Mouse (Mus musculus) C2C12 (cell line): ENCODE data around the gene Mbd5. TPM values are rescaled to one million over a fixed set of nuclear protein-coding genes. Genes with fewer than 3 reads are reported as not detected.

ENCODE experiments used
- H3K27me3 ChIP-seq: one replicate; pipeline ENCODE4 v1.6.1; 2011; ENCODE audit not compliant: control insufficient read depth, insufficient read depth, insufficient read length
- H3K36me3 ChIP-seq: one replicate; pipeline ENCODE4 v1.6.1; 2011; ENCODE audit not compliant: control insufficient read depth, insufficient read depth
- H3K4me3 ChIP-seq: one replicate; pipeline ENCODE4 v1.5.1; 2011; ENCODE audit warnings: mild to moderate bottlenecking, control low read depth; ENCODE audit not compliant: poor library complexity, insufficient read depth, severe bottlenecking
- H3K79me2 ChIP-seq: one replicate; pipeline ENCODE4 v1.6.1; 2011; ENCODE audit not compliant: control insufficient read depth, insufficient read depth
- H3K79me3 ChIP-seq: one replicate; pipeline ENCODE4 v1.6.1; 2011; ENCODE audit warnings: low read depth, control low read depth
- H3ac ChIP-seq: one replicate; pipeline ENCODE3; 2011; ENCODE audit warnings: low read depth; ENCODE audit not compliant: control insufficient read depth, insufficient read length
- CEBPB ChIP-seq: IDR thresholded peaks from one replicate; pipeline ENCODE4 v1.6.1; 2011; ENCODE audit warnings: low read depth, mild to moderate bottlenecking, control low read depth, moderate library complexity
- CTCF ChIP-seq: IDR thresholded peaks from one replicate; pipeline ENCODE4 v1.5.1; 2011; ENCODE audit not compliant: control insufficient read depth, insufficient read depth, insufficient read length
- FOSL1 ChIP-seq: IDR thresholded peaks from one replicate; pipeline ENCODE4 v1.8.0; 2011; ENCODE audit warnings: mild to moderate bottlenecking, low read length; ENCODE audit not compliant: poor library complexity, insufficient read depth, severe bottlenecking
- MAX ChIP-seq: IDR thresholded peaks from one replicate; pipeline ENCODE4 v1.6.1; 2011; ENCODE audit warnings: mild to moderate bottlenecking, control low read depth
- MYOD1 ChIP-seq: IDR thresholded peaks from one replicate; pipeline ENCODE4 v1.6.1; 2011; ENCODE audit warnings: low read depth; ENCODE audit not compliant: control insufficient read depth, insufficient read length
- MYOG ChIP-seq: IDR thresholded peaks from one replicate; pipeline ENCODE4 v1.6.1; 2011; ENCODE audit not compliant: control insufficient read depth, insufficient read length; ENCODE audit errors: extremely low read depth
- USF1 ChIP-seq: IDR thresholded peaks from one replicate; pipeline ENCODE4 v1.6.1; 2011; ENCODE audit warnings: low read depth, mild to moderate bottlenecking, control low read depth, moderate library complexity
- polyA plus RNA-seq: library from polyadenylated mRNA; unstranded; fragments of >200 nt; fragmentation: generic; extraction: Trizol; gene quantifications from one replicate; pipeline ENCODE4 v1.2.1, GENCODE M21; 2012; ENCODE audit warnings: missing spikeins

Mbd5 gene
- polyA plus RNA-seq, 1 experiment: 3.8 TPM

GRCm38 (mm10) chr2:49040481-49040880, 91.2 kb downstream of the Mbd5 start:
- Histone ChIP-seq H3K4me3 (no peak overlapping the region), H3ac (no peak overlapping the region), H3K79me3 (no peaks in the 10 kb centered on the region), H3K79me2 (no peaks in the 10 kb centered on the region), H3K36me3 (no peaks in the 10 kb centered on the region), H3K27me3 (no peaks in the 10 kb centered on the region)
- TF ChIP-seq MYOG: no peak
- TF ChIP-seq CEBPB: no peak
- no peak for TF ChIP-seq USF1
- TF ChIP-seq MAX: no peak
- no peak for TF ChIP-seq MYOD1
- no peak for TF ChIP-seq CTCF
- TF ChIP-seq FOSL1: no peak

- Histone ChIP-seq H3K36me3 (no peaks in the 10 kb centered on the region), H3K79me2 (no peaks in the 10 kb centered on the region), H3K79me3 (peaks cover 3% of the 10 kb centered on the region), H3K4me3 (no peak overlapping the region), H3ac (no peak overlapping the region), H3K27me3 (no peaks in the 10 kb centered on the region)
- no peak for TF ChIP-seq MYOG
- no peak for TF ChIP-seq USF1
- TF ChIP-seq CTCF: no peak
- TF ChIP-seq FOSL1: no peak
- TF ChIP-seq CEBPB: no peak
- no peak for TF ChIP-seq MAX
- no peak for TF ChIP-seq MYOD1
These were observed 100.7 kb downstream of the Mbd5 start for GRCm38 (mm10) chr2:49050030-49050429.

- Histone ChIP-seq H3K36me3 (no peaks in the 10 kb centered on the region), H3K79me3 (no peaks in the 10 kb centered on the region)
- TF ChIP-seq MYOG (no peak), CTCF (no peak), MYOD1 (no peak), FOSL1 (no peak)
These were observed 118.6 kb downstream of the Mbd5 start for GRCm38 (mm10) chr2:49067886-49068285.

GRCm38 (mm10) chr2:49084966-49085365, 135.7 kb downstream of the Mbd5 start:
- Histone ChIP-seq H3K79me3 (no peaks in the 10 kb centered on the region), H3K79me2 (no peaks in the 10 kb centered on the region), H3K4me3 (no peak overlapping the region), H3ac (no peak overlapping the region), H3K36me3 (no peaks in the 10 kb centered on the region), H3K27me3 (no peaks in the 10 kb centered on the region)
- no peak for TF ChIP-seq MYOG
- TF ChIP-seq USF1: no peak
- no peak for TF ChIP-seq CTCF
- no peak for TF ChIP-seq MYOD1
- TF ChIP-seq CEBPB: no peak
- TF ChIP-seq FOSL1: no peak

More at GRCm38 (mm10) chr2:49067886-49068285, 118.6 kb downstream of the Mbd5 start:
- Histone ChIP-seq H3ac (no peak overlapping the region), H3K79me2 (no peaks in the 10 kb centered on the region), H3K4me3 (no peak overlapping the region), H3K27me3 (no peaks in the 10 kb centered on the region)

DNA sequence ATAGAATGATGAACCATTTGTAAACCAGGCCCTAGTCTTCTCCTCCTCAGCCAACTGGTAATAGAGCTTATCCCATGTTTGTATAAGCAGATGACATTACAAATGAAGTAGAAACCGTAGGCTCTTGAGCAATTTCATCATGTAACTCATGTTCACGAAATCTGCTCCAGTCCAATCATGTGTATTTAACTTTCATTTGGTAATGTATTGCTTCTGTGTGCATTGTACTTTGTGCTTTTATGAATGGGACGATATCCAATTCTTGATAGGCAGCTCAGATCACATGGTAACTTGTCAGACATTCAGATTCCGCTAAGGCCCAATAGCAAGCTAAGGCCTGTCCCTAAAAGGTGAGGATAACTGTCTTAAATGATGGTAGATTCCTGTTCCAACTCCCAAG, 141.5 kb downstream of the Mbd5 start:
- Histone ChIP-seq H3ac (no peak overlapping the region), H3K79me2 (no peaks in the 10 kb centered on the region), H3K4me3 (no peak overlapping the region), H3K27me3 (no peaks in the 10 kb centered on the region), H3K36me3 (no peaks in the 10 kb centered on the region), H3K79me3 (no peaks in the 10 kb centered on the region)
- TF ChIP-seq FOSL1 (no peak), MYOD1 (no peak), MYOG (no peak)

DNA sequence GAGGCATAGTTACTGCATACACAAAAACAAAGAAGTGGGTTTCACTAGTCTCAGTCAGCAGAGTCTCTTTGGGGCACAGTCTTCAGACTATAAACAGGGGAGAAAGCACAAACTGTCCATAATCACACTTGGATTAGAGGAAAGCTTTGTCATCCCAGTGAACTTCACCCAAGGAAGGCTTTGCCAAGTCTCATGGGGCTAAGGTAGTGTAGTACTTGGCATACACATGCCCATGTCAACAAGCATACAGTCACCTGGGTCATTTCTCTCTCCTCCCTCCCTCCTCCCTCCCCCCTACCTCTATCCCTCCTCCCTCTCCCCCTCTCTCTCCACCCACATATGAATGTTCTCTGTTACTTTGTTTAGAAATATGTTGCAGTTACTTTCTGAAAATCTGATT, 147.5 kb downstream of the Mbd5 start:
- TF ChIP-seq CEBPB (no peak), MYOG (no peak), CTCF (no peak), MYOD1 (no peak), FOSL1 (no peak), USF1 (no peak), MAX (no peak)
- peaks cover 3% of the 10 kb centered on the region for H3K79me3 ChIP-seq
- H3K36me3 ChIP-seq: no peaks in the 10 kb centered on the region
- H3K27me3 ChIP-seq: no peaks in the 10 kb centered on the region
- H3K4me3 ChIP-seq: no peak overlapping the region
- H3ac ChIP-seq: no peak overlapping the region
- H3K79me2 ChIP-seq: no peaks in the 10 kb centered on the region
